ENCODE assay signal across 8 mouse cellular contexts in the genomic region with DNA sequence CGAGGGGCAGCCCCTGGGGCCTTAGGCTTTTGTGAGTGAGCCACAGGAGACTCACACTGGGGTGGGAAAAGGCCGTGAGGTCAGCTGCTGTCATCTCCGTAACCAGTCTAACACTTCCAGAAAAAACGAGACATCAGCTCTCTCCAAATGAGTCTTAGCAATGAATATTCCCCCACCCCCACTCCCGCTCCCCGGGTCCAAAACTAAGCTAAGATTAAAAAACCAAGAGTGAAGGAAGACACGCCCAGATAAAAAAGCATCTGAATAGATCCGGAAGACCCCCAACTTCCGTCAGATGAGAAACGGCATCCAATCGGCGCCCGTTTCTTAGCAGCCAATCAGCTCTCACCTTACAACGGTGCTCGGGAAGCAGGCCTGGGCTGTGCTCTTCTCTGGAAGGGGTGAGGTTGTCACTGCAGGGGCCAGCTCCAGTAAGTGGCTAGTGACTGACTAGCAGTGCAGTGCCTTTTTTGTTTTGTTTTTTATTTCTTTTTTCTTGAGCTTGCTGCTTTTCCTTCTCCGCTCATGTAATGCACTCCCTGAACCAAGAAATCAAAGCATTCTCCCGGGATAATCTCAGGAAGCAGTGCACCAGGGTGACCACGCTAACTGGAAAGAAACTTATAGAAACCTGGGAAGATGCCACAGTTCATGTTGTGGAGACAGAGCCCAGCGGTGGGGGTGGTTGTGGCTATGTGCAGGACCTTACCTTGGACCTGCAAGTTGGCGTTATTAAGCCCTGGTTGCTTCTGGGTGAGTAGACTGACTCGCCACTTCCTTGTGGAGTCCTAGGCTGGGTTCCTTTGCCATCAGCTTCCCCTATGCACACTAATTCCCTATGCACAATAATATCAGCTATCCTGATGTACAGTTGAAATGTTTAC. TPM values are rescaled to one million over a fixed set of nuclear protein-coding genes. Genes with fewer than 3 reads are reported as not detected.
DNase-seq lines count a peak whose midpoint lies in the region; ATAC-seq and TF ChIP-seq lines count a peak whose summit lies in the region.

Gene Dusp19 (plus strand): TSS at position 192 of the 884 bp plus-strand sequence.
Gene Nup35 (plus strand): TSS at position 383 of the 884 bp plus-strand sequence.

- no peaks in the 10 kb centered on the region for H3K9me3 ChIP-seq in CH12.LX (replicated peaks; ENCODE audit: low read length)
- no peaks in the 10 kb centered on the region for H3K9me3 ChIP-seq in forebrain, embryonic 12.5 days
- no peaks in the 10 kb centered on the region for H3K9me3 ChIP-seq in liver, postnatal 0 days (ENCODE audit: low read length)
- H3K9me3 ChIP-seq in neural tube, embryonic 14.5 days (ENCODE audit: control insufficient read depth, low read length), result no peaks in the 10 kb centered on the region

- H3K9ac ChIP-seq in CH12.LX (ENCODE audit: insufficient read depth, low read depth), result peak within 1 kb of the TSS; percentile 82
- peak within 1 kb of the TSS; percentile 65 for H3K9ac ChIP-seq in forebrain, embryonic 12.5 days
- peak within 1 kb of the TSS; percentile 59 for H3K9ac ChIP-seq in liver, postnatal 0 days (replicated peaks)
- H3K9ac ChIP-seq in neural tube, embryonic 14.5 days (replicated peaks; ENCODE audit: low read depth, low read length), result peak within 1 kb of the TSS; percentile 47

- WGBS in forebrain, embryonic 12.5 days, result 3% methylated on average over 21 of the region's 21 CpGs
- 1% methylated on average over 21 of the region's 21 CpGs for WGBS in large intestine, adult 2 months
- WGBS in liver, postnatal 0 days (ENCODE audit: insufficient replicate concordance), result 2% methylated on average over 21 of the region's 21 CpGs
- WGBS in neural tube, embryonic 14.5 days, result 3% methylated on average over 21 of the region's 21 CpGs

- H3K27me3 ChIP-seq in CH12.LX (replicated peaks), result no peaks in the 10 kb centered on the region
- H3K27me3 ChIP-seq in forebrain, embryonic 12.5 days, result no peaks in the 10 kb centered on the region
- no peaks in the 10 kb centered on the region for H3K27me3 ChIP-seq in liver, postnatal 0 days (ENCODE audit: insufficient read depth, low read length)
- no peaks in the 10 kb centered on the region for H3K27me3 ChIP-seq in neural tube, embryonic 14.5 days (ENCODE audit: control insufficient read depth, insufficient read depth, low read length)

- dilution Hi-C loops in CH12.LX (cut with MboI; ENCODE audit: extremely low pct_ligation_motif_present, extremely low pct_unique_long_range_greater_than_20kb, low sequenced_read_pairs), result no loop called here

- no peak for TF ChIP-seq CTCF in CH12.LX (conservative IDR thresholded peaks at IDR 0.05 in 1 of 2, IDR thresholded peaks at IDR 0.05 in 1 of 2; ENCODE audit: low read depth in 2 of 2, low read length in 2 of 2)
- TF ChIP-seq CTCF in liver, postnatal 0 days (IDR thresholded peaks at IDR 0.05; ENCODE audit: low read depth), result no peak

- peak; percentile 91 for TF ChIP-seq POLR2A in CH12.LX (IDR thresholded peaks at IDR 0.05; ENCODE audit: low read depth, low read length)

- intact Hi-C loops in heart, postnatal 10 days (cut with DNase I), result loop anchor here (1.0 kb wide), 1 partner anchor 36 kb away; the partner anchor contains the start of gene Nckap1

- ATAC-seq in forebrain, embryonic 12.5 days (ENCODE audit: low FRiP score), result peak; percentile 99
- peak; percentile 99 for ATAC-seq in liver, postnatal 0 days
- peak; percentile 99 for ATAC-seq in neural tube, embryonic 14.5 days (ENCODE audit: low read depth)

- no peaks in the 10 kb centered on the region for H3K79me2 ChIP-seq in CH12.LX (replicated peaks; ENCODE audit: control insufficient read depth, extremely low read depth, insufficient read depth, poor library complexity, severe bottlenecking)

- in situ Hi-C loops in CH12.LX (cut with MboI; ENCODE audit: low pct_ligation_motif_present, low pct_unique_long_range_greater_than_20kb, low sequenced_read_pairs), result no loop called here

- H3K27ac ChIP-seq in CH12.LX (ENCODE audit: insufficient read depth, low read depth), result no peak within 1 kb of the TSS
- H3K27ac ChIP-seq in forebrain, embryonic 12.5 days, result peak within 1 kb of the TSS; percentile 59; the same call in 1 of the 2 replicates
- H3K27ac ChIP-seq in liver, postnatal 0 days (ENCODE audit: low read depth), result peak within 1 kb of the TSS; percentile 64
- peak within 1 kb of the TSS; percentile 73; the same call in 1 of the 2 replicates for H3K27ac ChIP-seq in neural tube, embryonic 14.5 days (ENCODE audit: low read depth, low read length)

- H3K4me3 ChIP-seq in CH12.LX (replicated peaks in 1 of 3; ENCODE audit: low read depth in 2 of 3, low read length in 2 of 3, poor library complexity in 1 of 3), result peak within 1 kb of the TSS; percentile 72 to 98 (median 82)
- H3K4me3 ChIP-seq in forebrain, embryonic 12.5 days (replicated peaks), result peak within 1 kb of the TSS; percentile 47
- H3K4me3 ChIP-seq in liver, postnatal 0 days (ENCODE audit: low read depth, low read length), result peak within 1 kb of the TSS; percentile 70
- H3K4me3 ChIP-seq in neural tube, embryonic 14.5 days (ENCODE audit: low read depth, low read length), result peak within 1 kb of the TSS; percentile 42

- peak within 1 kb of the TSS; percentile 71 for H3K4me2 ChIP-seq in CH12.LX (ENCODE audit: insufficient read depth, low read depth, poor library complexity, severe bottlenecking)
- H3K4me2 ChIP-seq in forebrain, embryonic 12.5 days, result peak within 1 kb of the TSS; percentile 70
- peak within 1 kb of the TSS; percentile 90 for H3K4me2 ChIP-seq in liver, postnatal 0 days (ENCODE audit: low read depth, low read length)
- peak within 1 kb of the TSS; percentile 52 for H3K4me2 ChIP-seq in neural tube, embryonic 14.5 days (ENCODE audit: low read depth, low read length)

- 0 out of 2 replicates have a peak, but pooled peaks have one; percentile 50 for TF ChIP-seq EP300 in CH12.LX (IDR thresholded peaks at IDR 0.05; ENCODE audit: low read length)
- TF ChIP-seq EP300 in liver, postnatal 0 days (IDR thresholded peaks at IDR 0.05; ENCODE audit: low read depth), result no peak

- peak; percentile 95 for DNase-seq in CH12.LX (ENCODE audit: extremely low read depth)
- peak; percentile 92 for DNase-seq in c-Kit-positive CD71-positive TER-119-negative erythroid progenitor cells, embryonic 14.5 days (ENCODE audit: low read depth)
- peak; percentile 96 to 98 for DNase-seq in heart, postnatal 10 days
- peak; percentile 75 for DNase-seq in large intestine, adult 2 months (ENCODE audit: low read depth, low spot score)
- peak; percentile 90 for DNase-seq in liver, postnatal 0 days
- peak; percentile 94 for DNase-seq in testis, postnatal 10 days (ENCODE audit: low spot score)

- TF ChIP-seq RAD21 in CH12.LX (IDR thresholded peaks at IDR 0.05; ENCODE audit: low read depth, low read length), result no peak

- peaks cover 3 to 11% of the 10 kb centered on the region in 2 experiments for H3K36me3 ChIP-seq in CH12.LX (replicated peaks in 1 of 2; ENCODE audit: control insufficient read depth in 1 of 2, insufficient read depth in 1 of 2, low read length in 1 of 2)
- no peaks in the 10 kb centered on the region; the same call in 1 of the 2 replicates for H3K36me3 ChIP-seq in forebrain, embryonic 12.5 days (replicated peaks)
- no peaks in the 10 kb centered on the region for H3K36me3 ChIP-seq in liver, postnatal 0 days (replicated peaks; ENCODE audit: insufficient read depth, low read length)
- no peaks in the 10 kb centered on the region for H3K36me3 ChIP-seq in neural tube, embryonic 14.5 days (ENCODE audit: control insufficient read depth, insufficient read depth, low read length)

- H3K4me1 ChIP-seq in CH12.LX (ENCODE audit: control insufficient read depth in 1 of 2, insufficient read depth in 2 of 2), result peaks cover 0 to 18% of the 10 kb centered on the region in 2 experiments; a peak in 2 of 4 replicates
- H3K4me1 ChIP-seq in forebrain, embryonic 12.5 days, result peaks cover 7% of the 10 kb centered on the region
- H3K4me1 ChIP-seq in liver, postnatal 0 days (ENCODE audit: insufficient read depth), result peaks cover 3% of the 10 kb centered on the region; the same call in 1 of the 2 replicates
- H3K4me1 ChIP-seq in neural tube, embryonic 14.5 days (ENCODE audit: control insufficient read depth, insufficient read depth, low read length), result peaks cover 7% of the 10 kb centered on the region

TF ChIP-seq in CH12.LX, 34 proteins besides CTCF, POLR2A, EP300 and RAD21 (continues in another document):
- TF ChIP-seq MAX (IDR thresholded peaks at IDR 0.05; ENCODE audit: low read length) (no peak), TBP (conservative IDR thresholded peaks at IDR 0.05; ENCODE audit: low read depth, low read length) (peak; percentile 78), USF2 (conservative IDR thresholded peaks at IDR 0.05; ENCODE audit: low read depth, low read length) (no peak), NELFE (IDR thresholded peaks at IDR 0.05; ENCODE audit: low read depth, low read length) (peak; percentile 94), HCFC1 (IDR thresholded peaks at IDR 0.05; ENCODE audit: low read depth, low read length) (peak; percentile 82), NRF1 (IDR thresholded peaks at IDR 0.05; ENCODE audit: low read depth, low read length) (peak; percentile 13; the same call in 1 of the 2 replicates), USF1 (IDR thresholded peaks at IDR 0.05; ENCODE audit: low read depth, low read length) (no peak; the same call in 1 of the 2 replicates), SMC3 (IDR thresholded peaks at IDR 0.05; ENCODE audit: low read depth, low read length) (no peak), CHD2 (IDR thresholded peaks at IDR 0.05; ENCODE audit: low read length) (peak; percentile 66), ZKSCAN1 (IDR thresholded peaks at IDR 0.05; ENCODE audit: borderline replicate concordance, low read depth, low read length) (no peak)

RNA-seq across cellular contexts. Expression of gene Dusp19, which starts in this region (rescaled TPM):
- 19.0 TPM in 2 replicates for total RNA-seq in CH12.LX (2012; rRNA removed)
- total RNA-seq in CH12.LX (2014; rRNA removed), result 27.3 and 29.8 TPM in 2 replicates
- 22.7 and 23.1 TPM in 2 replicates for polyA plus RNA-seq in CH12.LX (2012; ENCODE audit: insufficient read length, low read depth)
- 18.2 and 18.5 TPM in 2 replicates for polyA plus RNA-seq in forebrain, embryonic 12.5 days (2016; fragmentation: Nextera tagmentation; extraction: Ambion mirVana)
- 1 to 10 TPM; 5.9 to 7.6 TPM for total RNA-seq in heart, postnatal 10 days (2021)
- 5.4 and 6.4 TPM in 2 replicates for polyA plus RNA-seq in large intestine, adult 2 months (2012; rRNA removed)
- 3.5 and 3.9 TPM in 2 replicates for polyA plus RNA-seq in liver, postnatal 0 days (2015; fragmentation: Nextera tagmentation; extraction: Ambion mirVana)
- polyA plus RNA-seq in neural tube, embryonic 14.5 days (2014; fragmentation: Nextera tagmentation; extraction: Ambion mirVana), result 20.6 and 22.4 TPM in 2 replicates

RNA-seq across cellular contexts. Expression of gene Nup35, which starts in this region (rescaled TPM):
- 37.9 and 51.0 TPM in 2 replicates for total RNA-seq in CH12.LX (2012; rRNA removed)
- 134 and 161 TPM in 2 replicates for total RNA-seq in CH12.LX (2014; rRNA removed)
- 49.0 and 53.2 TPM in 2 replicates for polyA plus RNA-seq in CH12.LX (2012; ENCODE audit: insufficient read length, low read depth)
- polyA plus RNA-seq in forebrain, embryonic 12.5 days (2016; fragmentation: Nextera tagmentation; extraction: Ambion mirVana), result 58.1 and 64.6 TPM in 2 replicates
- total RNA-seq in heart, postnatal 10 days (2021), result 10 to 100 TPM in 1 of 2 experiments, 1 to 10 TPM in 1; 7.7 to 11.7 TPM
- polyA plus RNA-seq in large intestine, adult 2 months (2012; rRNA removed), result 19.4 and 19.7 TPM in 2 replicates
- 10.6 and 11.7 TPM in 2 replicates for polyA plus RNA-seq in liver, postnatal 0 days (2015; fragmentation: Nextera tagmentation; extraction: Ambion mirVana)
- 57.1 and 58.7 TPM in 2 replicates for polyA plus RNA-seq in neural tube, embryonic 14.5 days (2014; fragmentation: Nextera tagmentation; extraction: Ambion mirVana)
